Mouse (Mus musculus): ENCODE results near the gene Lztr1. TPM values are rescaled to one million over a fixed set of nuclear protein-coding genes. Genes with fewer than 3 reads are reported as not detected.

Gene Lztr1
- polyA plus RNA-seq (2015; fragmentation: Nextera tagmentation; extraction: Ambion mirVana) = 124 and 133 TPM in 2 replicates

GRCm38 (mm10) chr16:17508546-17509239, at the start of gene Lztr1:
TSS of gene Lztr1 (plus strand) at chr16:17508688.
- Histone ChIP-seq H3K9ac (replicated peaks) (peak within 1 kb of the TSS; percentile 87), H3K4me3 (replicated peaks) (peak within 1 kb of the TSS; percentile 80), H3K27me3 (no peaks in the 10 kb centered on the region), H3K27ac (peak within 1 kb of the TSS; percentile 93), H3K4me1 (replicated peaks) (peaks cover 23% of the 10 kb centered on the region), H3K9me3 (no peaks in the 10 kb centered on the region), H3K4me2 (replicated peaks) (peak within 1 kb of the TSS; percentile 87), H3K36me3 (peaks cover 27% of the 10 kb centered on the region)
- WGBS = under 1% methylated on average over 50 of the region's 50 CpGs
- peak; percentile 99 for ATAC-seq

GRCm38 (mm10) chr16:17460254-17460653, 48.2 kb upstream of the Lztr1 start:
- no peak overlapping the region for H3K4me2 ChIP-seq (replicated peaks)
- H3K27ac ChIP-seq = no peak overlapping the region
- no peaks in the 10 kb centered on the region for H3K9me3 ChIP-seq
- no peaks in the 10 kb centered on the region for H3K27me3 ChIP-seq
- 90% methylated on average over 4 of the region's 4 CpGs for WGBS
- H3K9ac ChIP-seq (replicated peaks) = no peak overlapping the region
- H3K4me1 ChIP-seq (replicated peaks) = peaks cover 15% of the 10 kb centered on the region
- peaks cover 45% of the 10 kb centered on the region for H3K36me3 ChIP-seq
- ATAC-seq = no peak
- H3K4me3 ChIP-seq (replicated peaks) = no peak overlapping the region

GRCm38 (mm10) chr16:17461596-17461995, 46.9 kb upstream of the Lztr1 start:
- Histone ChIP-seq H3K4me2 (replicated peaks) (no peak overlapping the region), H3K36me3 (peaks cover 35% of the 10 kb centered on the region), H3K4me1 (replicated peaks) (peaks cover 4% of the 10 kb centered on the region), H3K9ac (replicated peaks) (no peak overlapping the region), H3K4me3 (replicated peaks) (no peak overlapping the region), H3K27me3 (no peaks in the 10 kb centered on the region), H3K9me3 (no peaks in the 10 kb centered on the region), H3K27ac (no peak overlapping the region)
- ATAC-seq = no peak
- WGBS = 97% methylated on average over 1 of the region's 1 CpGs

GRCm38 (mm10) chr16:17463184-17463583, 45.3 kb upstream of the Lztr1 start:
- Histone ChIP-seq H3K27me3 (no peaks in the 10 kb centered on the region), H3K4me3 (replicated peaks) (no peak overlapping the region), H3K36me3 (peaks cover 20% of the 10 kb centered on the region), H3K9me3 (no peaks in the 10 kb centered on the region), H3K27ac (no peak overlapping the region), H3K9ac (replicated peaks) (no peak overlapping the region), H3K4me1 (replicated peaks) (no peaks in the 10 kb centered on the region), H3K4me2 (replicated peaks) (no peak overlapping the region)
- WGBS = 96% methylated on average over 2 of the region's 2 CpGs
- ATAC-seq = no peak

- Histone ChIP-seq H3K4me3 (replicated peaks) (no peak overlapping the region), H3K9ac (replicated peaks) (no peak overlapping the region), H3K27ac (no peak overlapping the region), H3K27me3 (no peaks in the 10 kb centered on the region), H3K4me2 (replicated peaks) (no peak overlapping the region), H3K36me3 (peaks cover 16% of the 10 kb centered on the region), H3K9me3 (no peaks in the 10 kb centered on the region), H3K4me1 (replicated peaks) (no peaks in the 10 kb centered on the region)
- ATAC-seq = no peak
- WGBS = 94% methylated on average over 4 of the region's 4 CpGs
Measured at GRCm38 (mm10) chr16:17466875-17467663, 41.4 kb upstream of the Lztr1 start.

GRCm38 (mm10) chr16:17472498-17472897, 36.0 kb upstream of the Lztr1 start:
- H3K4me3 ChIP-seq (replicated peaks) = no peak overlapping the region
- no peaks in the 10 kb centered on the region for H3K9me3 ChIP-seq
- WGBS = 92% methylated on average over 6 of the region's 6 CpGs
- no peak overlapping the region for H3K27ac ChIP-seq
- H3K36me3 ChIP-seq = peaks cover 20% of the 10 kb centered on the region
- ATAC-seq = no peak
- no peaks in the 10 kb centered on the region for H3K27me3 ChIP-seq
- H3K4me1 ChIP-seq (replicated peaks) = 0 out of 2 replicates have a peak, but pooled peaks cover 2% of the 10 kb centered on the region
- H3K9ac ChIP-seq (replicated peaks) = no peak overlapping the region
- H3K4me2 ChIP-seq (replicated peaks) = no peak overlapping the region

- no peak for ATAC-seq
- 0 out of 2 replicates have a peak, but pooled peaks cover 9% of the 10 kb centered on the region for H3K4me1 ChIP-seq (replicated peaks)
- no peak overlapping the region for H3K4me2 ChIP-seq (replicated peaks)
- peaks cover 15% of the 10 kb centered on the region for H3K36me3 ChIP-seq
- H3K4me3 ChIP-seq (replicated peaks) = no peak overlapping the region
- H3K27ac ChIP-seq = no peak overlapping the region
- no peak overlapping the region for H3K9ac ChIP-seq (replicated peaks)
- H3K27me3 ChIP-seq = no peaks in the 10 kb centered on the region
- no peaks in the 10 kb centered on the region for H3K9me3 ChIP-seq
Measured at GRCm38 (mm10) chr16:17474091-17474490, 34.4 kb upstream of the Lztr1 start.

GRCm38 (mm10) chr16:17474761-17475160, 33.7 kb upstream of the Lztr1 start:
- Histone ChIP-seq H3K9ac (replicated peaks) (no peak overlapping the region), H3K4me1 (replicated peaks) (0 out of 2 replicates have a peak, but pooled peaks cover 9% of the 10 kb centered on the region), H3K4me3 (replicated peaks) (no peak overlapping the region), H3K9me3 (no peaks in the 10 kb centered on the region), H3K27me3 (no peaks in the 10 kb centered on the region), H3K36me3 (peaks cover 11% of the 10 kb centered on the region), H3K4me2 (replicated peaks) (no peak overlapping the region), H3K27ac (no peak overlapping the region)
- ATAC-seq = no peak
- WGBS = 93% methylated on average over 2 of the region's 2 CpGs

GRCm38 (mm10) chr16:17475326-17475725, 33.2 kb upstream of the Lztr1 start:
- Histone ChIP-seq H3K9ac (replicated peaks) (no peak overlapping the region), H3K9me3 (no peaks in the 10 kb centered on the region), H3K27me3 (no peaks in the 10 kb centered on the region), H3K4me3 (replicated peaks) (no peak overlapping the region), H3K4me2 (replicated peaks) (no peak overlapping the region), H3K4me1 (replicated peaks) (0 out of 2 replicates have a peak, but pooled peaks cover 9% of the 10 kb centered on the region), H3K27ac (no peak overlapping the region), H3K36me3 (peaks cover 6% of the 10 kb centered on the region)
- WGBS = 92% methylated on average over 4 of the region's 4 CpGs
- ATAC-seq = no peak

GRCm38 (mm10) chr16:17478331-17478943, 30.1 kb upstream of the Lztr1 start:
- WGBS = 75% methylated on average over 4 of the region's 4 CpGs
- ATAC-seq = no peak
- Histone ChIP-seq H3K27ac (no peak overlapping the region), H3K36me3 (peaks cover 10% of the 10 kb centered on the region), H3K4me1 (replicated peaks) (0 out of 2 replicates have a peak, but pooled peaks cover 9% of the 10 kb centered on the region), H3K4me3 (replicated peaks) (no peak overlapping the region), H3K27me3 (no peaks in the 10 kb centered on the region), H3K4me2 (replicated peaks) (no peak overlapping the region), H3K9me3 (no peaks in the 10 kb centered on the region), H3K9ac (replicated peaks) (no peak overlapping the region)

GRCm38 (mm10) chr16:17481465-17481864, 27.0 kb upstream of the Lztr1 start:
- H3K4me2 ChIP-seq (replicated peaks) = no peak overlapping the region
- no peak overlapping the region for H3K27ac ChIP-seq
- no peak for ATAC-seq
- H3K4me1 ChIP-seq (replicated peaks) = peaks cover 18% of the 10 kb centered on the region; the same call in 1 of the 2 replicates
- no peak overlapping the region for H3K9ac ChIP-seq (replicated peaks)
- 91% methylated on average over 2 of the region's 2 CpGs for WGBS
- no peaks in the 10 kb centered on the region for H3K9me3 ChIP-seq
- H3K36me3 ChIP-seq = peaks cover 35% of the 10 kb centered on the region
- no peak overlapping the region for H3K4me3 ChIP-seq (replicated peaks)
- no peaks in the 10 kb centered on the region for H3K27me3 ChIP-seq

GRCm38 (mm10) chr16:17486505-17486904, 22.0 kb upstream of the Lztr1 start:
- no peak overlapping the region for H3K27ac ChIP-seq
- no peak for ATAC-seq
- H3K27me3 ChIP-seq = peaks cover 16% of the 10 kb centered on the region
- no peak overlapping the region for H3K4me2 ChIP-seq (replicated peaks)
- no peak overlapping the region for H3K4me3 ChIP-seq (replicated peaks)
- H3K9ac ChIP-seq (replicated peaks) = no peak overlapping the region
- H3K4me1 ChIP-seq (replicated peaks) = peaks cover 19% of the 10 kb centered on the region
- peaks cover 46% of the 10 kb centered on the region for H3K36me3 ChIP-seq
- 58% methylated on average over 3 of the region's 3 CpGs for WGBS
- no peaks in the 10 kb centered on the region for H3K9me3 ChIP-seq
